Mouse (Mus musculus) stomach, embryonic 14.5 days (tissue): ENCODE results near the gene Rhox12. TPM values are rescaled to one million over a fixed set of nuclear protein-coding genes. Genes with fewer than 3 reads are reported as not detected.

ENCODE experiments used
- polyA plus RNA-seq: library from polyadenylated mRNA; unstranded; fragments of >200 nt; fragmentation: Nextera tagmentation; extraction: Ambion mirVana; gene quantifications from 2 replicates; pipeline ENCODE4 v1.2.1, GENCODE M21; 2014

Gene Rhox12
- polyA plus RNA-seq, 1 experiment from 2014 or later = not detected

Other genes with a start within 250 kb of the Rhox12 start
- gene Rhox8, start 232.0 kb downstream of the Rhox12 start, polyA plus RNA-seq = not detected in 2 replicates
- not detected in 2 replicates for gene Rhox7b, start 213.7 kb downstream of the Rhox12 start, polyA plus RNA-seq
- not detected in 2 replicates for gene Rhox9, start 209.1 kb downstream of the Rhox12 start, polyA plus RNA-seq
- gene Btg1-ps1, start 92.1 kb downstream of the Rhox12 start, polyA plus RNA-seq = not detected in 2 replicates
- gene Btg1-ps2, start 67.8 kb downstream of the Rhox12 start, polyA plus RNA-seq = not detected in 2 replicates
- gene Rhox10, start 44.4 kb downstream of the Rhox12 start, polyA plus RNA-seq = not detected in 2 replicates
- gene Rhox11, start 25.8 kb downstream of the Rhox12 start, polyA plus RNA-seq = not detected in 2 replicates
- not detected in 2 replicates for gene Rhox13, start 10.3 kb upstream of the Rhox12 start, polyA plus RNA-seq
- 7.5 and 7.6 TPM in 2 replicates for gene Zbtb33, start 78.9 kb upstream of the Rhox12 start, polyA plus RNA-seq
- 40.7 and 41.0 TPM in 2 replicates for gene Tmem255a, start 141.5 kb upstream of the Rhox12 start, polyA plus RNA-seq
- not detected in 2 replicates for gene Atp1b4, start 205.3 kb upstream of the Rhox12 start, polyA plus RNA-seq